Mouse (Mus musculus): ENCODE data around the gene Sash3.

DNA sequence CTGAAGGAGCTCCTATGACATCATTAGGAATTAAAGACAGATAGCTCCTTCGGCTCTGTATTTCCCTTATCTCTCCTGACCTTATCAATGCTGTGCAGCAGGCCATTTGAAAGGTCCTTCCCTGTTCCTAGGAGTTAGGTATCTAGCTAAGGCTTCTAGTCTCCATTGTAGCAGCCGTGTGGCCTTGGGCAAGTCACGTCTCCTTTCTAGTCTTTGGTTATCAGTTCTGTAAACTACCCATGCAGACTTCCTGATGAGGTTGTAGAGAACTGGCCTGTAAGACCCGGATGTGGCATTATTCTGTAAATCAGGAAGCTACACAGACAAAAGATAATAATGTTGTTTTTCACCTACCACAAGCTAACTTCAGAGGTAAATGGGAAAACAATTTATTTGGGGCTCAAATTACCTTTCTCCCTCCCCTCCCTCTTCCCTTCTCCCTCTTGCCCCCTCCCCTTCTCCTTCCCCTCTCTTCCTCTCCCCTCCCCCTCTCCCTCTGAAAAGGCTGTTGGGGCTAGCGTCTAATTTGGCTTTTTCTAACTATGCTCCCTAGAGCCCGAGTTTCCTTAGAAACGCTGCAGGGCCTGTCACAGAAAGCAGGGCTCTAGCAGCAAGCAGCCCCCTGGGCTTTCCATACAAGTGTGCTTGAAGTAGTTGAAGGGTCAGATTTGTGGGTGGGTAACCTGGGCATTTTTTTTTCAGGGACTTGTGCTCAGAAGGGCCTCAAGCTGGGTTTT, 7.5 kb upstream of the Sash3 start:
- TF ChIP-seq EP300 (IDR thresholded peaks at IDR 0.05; ENCODE audit: insufficient read depth, low read depth, low read length) = no peak
- no peak for TF ChIP-seq CTCF (IDR thresholded peaks at IDR 0.05; ENCODE audit: low read depth, low read length)
- no peak for TF ChIP-seq POLR2A (IDR thresholded peaks at IDR 0.05; ENCODE audit: insufficient read depth, low read length)

Measured in ES-Bruce4 (cell line).